Mouse (Mus musculus) ES-CJ7 (cell line): ENCODE data around the gene Ltbp1.

Experiments used
- DNase-seq: peaks from one replicate; pipeline ENCODE4 v3.0.0; 2011; ENCODE audit warnings: low read depth, low spot score

Gene Ltbp1

GRCm38 (mm10) chr17:75172685-75173205, 167.4 kb downstream of the Ltbp1 start:
- peak; percentile 51 for DNase-seq

GRCm38 (mm10) chr17:75174501-75174900, 169.1 kb downstream of the Ltbp1 start:
- no peak for DNase-seq

- DNase-seq, result no peak
These were observed 172.8 kb downstream of the Ltbp1 start for GRCm38 (mm10) chr17:75177920-75178867.

GRCm38 (mm10) chr17:75179001-75179400, 173.6 kb downstream of the Ltbp1 start:
- DNase-seq, result no peak

- DNase-seq, result no peak
These were observed 174.9 kb downstream of the Ltbp1 start for GRCm38 (mm10) chr17:75180301-75180700.

- DNase-seq, result no peak
These were observed 175.7 kb downstream of the Ltbp1 start for GRCm38 (mm10) chr17:75180956-75181588.

- DNase-seq, result no peak
These were observed 177.1 kb downstream of the Ltbp1 start for GRCm38 (mm10) chr17:75182319-75183001.

GRCm38 (mm10) chr17:75186732-75187509, 181.6 kb downstream of the Ltbp1 start:
- DNase-seq, result no peak

- DNase-seq, result no peak
These were observed 191.6 kb downstream of the Ltbp1 start for GRCm38 (mm10) chr17:75196952-75197351.

GRCm38 (mm10) chr17:75198767-75199166, 193.4 kb downstream of the Ltbp1 start:
- no peak for DNase-seq

GRCm38 (mm10) chr17:75199694-75200093, 194.3 kb downstream of the Ltbp1 start:
- DNase-seq, result no peak

- no peak for DNase-seq
These were observed 196.9 kb downstream of the Ltbp1 start for GRCm38 (mm10) chr17:75202314-75202713.

GRCm38 (mm10) chr17:75204065-75204464, 198.7 kb downstream of the Ltbp1 start:
- no peak for DNase-seq

- DNase-seq, result no peak
These were observed 200.9 kb downstream of the Ltbp1 start for GRCm38 (mm10) chr17:75206281-75206680.

- no peak for DNase-seq
These were observed 202.9 kb downstream of the Ltbp1 start for GRCm38 (mm10) chr17:75208164-75208698.

GRCm38 (mm10) chr17:75210526-75210925, 205.2 kb downstream of the Ltbp1 start:
- DNase-seq, result no peak

- DNase-seq, result no peak
These were observed 211.0 kb downstream of the Ltbp1 start for GRCm38 (mm10) chr17:75216362-75216761.

- no peak for DNase-seq
These were observed 213.3 kb downstream of the Ltbp1 start for GRCm38 (mm10) chr17:75218700-75219099.

GRCm38 (mm10) chr17:75228321-75228720, 223.0 kb downstream of the Ltbp1 start:
- DNase-seq, result no peak

GRCm38 (mm10) chr17:75233206-75233605, 227.8 kb downstream of the Ltbp1 start:
- peak; percentile 27 for DNase-seq

- DNase-seq, result no peak
These were observed 228.6 kb downstream of the Ltbp1 start for GRCm38 (mm10) chr17:75233923-75234322.
